Mouse (Mus musculus) intestine, postnatal 0 days (tissue): ENCODE measurements around the gene Creb3l4. TPM values are rescaled to one million over a fixed set of nuclear protein-coding genes. Genes with fewer than 3 reads are reported as not detected.

ENCODE experiments used
- ATAC-seq: fragments of 200-750 bp; cut with Nextera tagmentation; 2 replicates; pipeline ENCODE4 v1.8.0; 2017; ENCODE audit warnings: mild to moderate bottlenecking, moderate TSS enrichment, moderate library complexity
- H3K27ac ChIP-seq: fragments of 300-500 bp; sonication (generic); 2 replicates; pipeline ENCODE4 v1.5.1; 2014; ENCODE audit warnings: mild to moderate bottlenecking, low read depth, low read length, moderate library complexity
- H3K27me3 ChIP-seq: fragments of 300-500 bp; sonication (generic); replicated peaks from 2 replicates; pipeline ENCODE4 v1.6.1; 2014; ENCODE audit warnings: low read length, mixed read lengths; ENCODE audit not compliant: control insufficient read depth, insufficient read depth
- H3K36me3 ChIP-seq: fragments of 300-500 bp; sonication (generic); 2 replicates; pipeline ENCODE4 v1.6.1; 2014; ENCODE audit warnings: mild to moderate bottlenecking, moderate library complexity; ENCODE audit not compliant: control insufficient read depth, insufficient read depth
- H3K4me1 ChIP-seq: fragments of 300-500 bp; sonication (generic); replicated peaks from 2 replicates; pipeline ENCODE4 v1.6.1; 2014; ENCODE audit warnings: antibody characterized with exemption, low read length, mixed read lengths; ENCODE audit not compliant: control insufficient read depth, insufficient read depth
- H3K4me2 ChIP-seq: fragments of 300-500 bp; sonication (generic); replicated peaks from 2 replicates; pipeline ENCODE4 v1.6.1; 2014; ENCODE audit warnings: low read depth, mild to moderate bottlenecking, moderate library complexity
- H3K4me3 ChIP-seq: fragments of 300-500 bp; sonication (generic); 2 replicates; pipeline ENCODE4 v1.5.1; 2014; ENCODE audit warnings: low read depth, low read length
- H3K9ac ChIP-seq: fragments of 300-500 bp; sonication (generic); 2 replicates; pipeline ENCODE4 v1.6.1; 2014; ENCODE audit warnings: mild to moderate bottlenecking, low read depth, low read length
- H3K9me3 ChIP-seq: fragments of 300-500 bp; sonication (generic); 2 replicates; pipeline ENCODE4 v1.6.1; 2016; ENCODE audit warnings: mixed run types; ENCODE audit not compliant: control insufficient read depth
- CTCF ChIP-seq: sonication (generic); IDR thresholded peaks from 2 replicates; pipeline ENCODE4 v1.5.1; 2016; ENCODE audit warnings: low read depth, mild to moderate bottlenecking, control low read depth, antibody characterized with exemption, moderate library complexity
- WGBS: fragments of 180-500 bp; shearing (Covaris S2); extraction: QIAGEN DNeasy Blood & Tissue Kit; methylation state at CpG from one replicate; pipeline ENCODE4 v1.1.7; 2014; 5-methylcytosine and 5-hydroxymethylcytosine counted together
- polyA plus RNA-seq: library from polyadenylated mRNA; unstranded; fragments of >200 nt; fragmentation: Nextera tagmentation; extraction: Ambion mirVana; gene quantifications from 2 replicates; pipeline ENCODE4 v1.2.1, GENCODE M21; 2015

The Creb3l4 gene
- polyA plus RNA-seq, 1 experiment from 2014 or later, result 8.6 TPM

GRCm38 (mm10) chr3:90273855-90274254 lies 30.5 kb upstream of the Creb3l4 start:
- no peak for ATAC-seq
- H3K9ac ChIP-seq, result no peak overlapping the region
- TF ChIP-seq CTCF, result no peak
- H3K9me3 ChIP-seq, result no peaks in the 10 kb centered on the region
- no peak overlapping the region for H3K4me3 ChIP-seq
- WGBS, result 95% methylated on average over 22 of the region's 22 CpGs
- no peak overlapping the region for H3K27ac ChIP-seq
- H3K4me1 ChIP-seq, result no peaks in the 10 kb centered on the region
- H3K36me3 ChIP-seq, result peaks cover 41% of the 10 kb centered on the region; the same call in 1 of the 2 replicates
- no peaks in the 10 kb centered on the region for H3K27me3 ChIP-seq
- no peak overlapping the region for H3K4me2 ChIP-seq

- whole genome bisulfite sequencing, result 70% methylated on average over 9 of the region's 9 CpGs
- ATAC-seq, result no peak
- Histone ChIP-seq H3K36me3 (peaks cover 28% of the 10 kb centered on the region; the same call in 1 of the 2 replicates), H3K27me3 (no peaks in the 10 kb centered on the region), H3K9me3 (no peaks in the 10 kb centered on the region), H3K4me1 (no peaks in the 10 kb centered on the region), H3K9ac (no peak overlapping the region), H3K4me2 (no peak overlapping the region), H3K4me3 (no peak overlapping the region), H3K27ac (no peak overlapping the region)
- no peak for TF ChIP-seq CTCF
Measured at GRCm38 (mm10) chr3:90272170-90272569, 28.9 kb upstream of the Creb3l4 start.

- no peak for ATAC-seq
- WGBS, result 91% methylated on average over 8 of the region's 8 CpGs
- no peaks in the 10 kb centered on the region for H3K27me3 ChIP-seq
- H3K4me1 ChIP-seq, result no peaks in the 10 kb centered on the region; the same call in 1 of the 2 replicates
- H3K36me3 ChIP-seq, result peaks cover 16% of the 10 kb centered on the region; the same call in 1 of the 2 replicates
- no peaks in the 10 kb centered on the region for H3K9me3 ChIP-seq
- H3K9ac ChIP-seq, result no peak overlapping the region
- H3K27ac ChIP-seq, result no peak overlapping the region
- TF ChIP-seq CTCF, result no peak
- no peak overlapping the region for H3K4me3 ChIP-seq
- no peak overlapping the region for H3K4me2 ChIP-seq
Measured at GRCm38 (mm10) chr3:90270784-90271183, 27.5 kb upstream of the Creb3l4 start.

- WGBS, result 86% methylated on average over 16 of the region's 16 CpGs
- Histone ChIP-seq H3K4me3 (no peak overlapping the region), H3K27ac (no peak overlapping the region), H3K36me3 (peaks cover 16% of the 10 kb centered on the region; the same call in 1 of the 2 replicates), H3K27me3 (no peaks in the 10 kb centered on the region), H3K9ac (no peak overlapping the region), H3K4me2 (no peak overlapping the region), H3K9me3 (no peaks in the 10 kb centered on the region), H3K4me1 (no peaks in the 10 kb centered on the region; the same call in 1 of the 2 replicates)
- no peak for TF ChIP-seq CTCF
- ATAC-seq, result no peak
Measured at GRCm38 (mm10) chr3:90268971-90269370, 25.7 kb upstream of the Creb3l4 start.

- H3K27ac ChIP-seq, result no peak overlapping the region
- H3K9me3 ChIP-seq, result no peaks in the 10 kb centered on the region
- 93% methylated on average over 11 of the region's 11 CpGs for WGBS
- no peak overlapping the region for H3K4me3 ChIP-seq
- no peaks in the 10 kb centered on the region for H3K27me3 ChIP-seq
- H3K4me1 ChIP-seq, result no peaks in the 10 kb centered on the region; the same call in 1 of the 2 replicates
- no peak for TF ChIP-seq CTCF
- H3K4me2 ChIP-seq, result no peak overlapping the region
- peaks cover 18% of the 10 kb centered on the region; the same call in 1 of the 2 replicates for H3K36me3 ChIP-seq
- no peak overlapping the region for H3K9ac ChIP-seq
- ATAC-seq, result no peak
Measured at GRCm38 (mm10) chr3:90268190-90268589, 24.9 kb upstream of the Creb3l4 start.

- H3K27ac ChIP-seq, result 0 out of 2 replicates have a peak overlapping the region, but pooled peaks have one; percentile 94
Measured at GRCm38 (mm10) chr3:90266901-90267775, 23.8 kb upstream of the Creb3l4 start.

More at GRCm38 (mm10) chr3:90266901-90267775, 23.8 kb upstream of the Creb3l4 start:
- no peaks in the 10 kb centered on the region for H3K27me3 ChIP-seq
- H3K9me3 ChIP-seq, result no peaks in the 10 kb centered on the region
- WGBS, result 90% methylated on average over 20 of the region's 20 CpGs
- no peak for ATAC-seq
- no peak overlapping the region for H3K4me3 ChIP-seq
- H3K36me3 ChIP-seq, result peaks cover 21% of the 10 kb centered on the region; the same call in 1 of the 2 replicates
- no peak for TF ChIP-seq CTCF
- no peak overlapping the region; the same call in 1 of the 2 replicates for H3K4me2 ChIP-seq
- H3K4me1 ChIP-seq, result no peaks in the 10 kb centered on the region; the same call in 1 of the 2 replicates
- H3K9ac ChIP-seq, result no peak overlapping the region
